Mouse (Mus musculus) small intestine, adult 2 months (tissue): ENCODE data around the gene Fam186a. TPM values are rescaled to one million over a fixed set of nuclear protein-coding genes. Genes with fewer than 3 reads are reported as not detected.
"Not testable (repeated sequence)": the region's sequence is repeated elsewhere in the genome, so short reads cannot be mapped to it uniquely, and the experiment has no call there.

Experiments
- H3K27ac ChIP-seq: fragments of 200-500 bp; 2 replicates; pipeline ENCODE4 v1.5.1; 2012; ENCODE audit warnings: low read depth, low read length, control low read depth, inconsistent platforms; ENCODE audit not compliant: insufficient read depth
- H3K27me3 ChIP-seq: fragments of 200-500 bp; 2 replicates; pipeline ENCODE4 v1.6.1; 2012; ENCODE audit warnings: mild to moderate bottlenecking, moderate library complexity, low read length, inconsistent platforms; ENCODE audit not compliant: control insufficient read depth, insufficient read depth
- H3K36me3 ChIP-seq: fragments of 200-500 bp; 2 replicates; pipeline ENCODE4 v1.6.1; 2012; ENCODE audit warnings: mild to moderate bottlenecking, low read length, control low read depth, inconsistent platforms; ENCODE audit not compliant: control insufficient read depth, insufficient read depth
- H3K4me1 ChIP-seq: fragments of 200-500 bp; 2 replicates; pipeline ENCODE4 v1.6.1; 2012; ENCODE audit warnings: low read length, inconsistent platforms, mixed read lengths; ENCODE audit not compliant: control insufficient read depth, insufficient read depth, insufficient read length
- H3K4me3 ChIP-seq: fragments of 200-500 bp; 2 replicates; pipeline ENCODE4 v1.5.1; 2012; ENCODE audit warnings: low read depth, mild to moderate bottlenecking, control low read depth, inconsistent platforms, low read length, moderate library complexity
- CTCF ChIP-seq: fragments of 200-500 bp; IDR thresholded peaks from 2 replicates; pipeline ENCODE4 v1.5.1; 2012; ENCODE audit warnings: low read depth, mild to moderate bottlenecking, control low read depth, inconsistent platforms, low read length, moderate library complexity, mixed read lengths; ENCODE audit not compliant: insufficient replicate concordance, insufficient read length; ENCODE audit errors: extremely low read depth
- POLR2A ChIP-seq: fragments of 200-500 bp; IDR thresholded peaks from 2 replicates; pipeline ENCODE4 v1.6.1; 2012; ENCODE audit warnings: low read depth, mild to moderate bottlenecking, control low read depth, inconsistent platforms, low read length, moderate library complexity
- WGBS: fragments of 180-500 bp; shearing (Covaris S2); methylation state at CpG from one replicate; pipeline ENCODE4 v1.1.7; 2018; 5-methylcytosine and 5-hydroxymethylcytosine counted together
- polyA plus RNA-seq: library from polyadenylated mRNA; depleted of rRNA; stranded (reverse); fragments of >200 nt; gene quantifications from 2 replicates; pipeline ENCODE4 v1.2.3, GENCODE M21; 2012

Fam186a gene
- polyA plus RNA-seq, 1 experiment, result not detected

- peaks cover 8% of the 10 kb centered on the region; the same call in 1 of the 2 replicates for H3K4me1 ChIP-seq
Measured at GRCm38 (mm10) chr15:99979266-99979665, 12.4 kb upstream of the Fam186a start.

GRCm38 (mm10) chr15:99976121-99976520 lies 9.3 kb upstream of the Fam186a start:
- not testable (repeated sequence) for H3K36me3 ChIP-seq, H3K27me3 ChIP-seq, H3K27ac ChIP-seq, H3K4me3 ChIP-seq, H3K4me1 ChIP-seq
- WGBS, result 77% methylated on average over 2 of the region's 2 CpGs

More at GRCm38 (mm10) chr15:99979266-99979665, 12.4 kb upstream of the Fam186a start:
- no peaks in the 10 kb centered on the region for H3K36me3 ChIP-seq
- TF ChIP-seq CTCF, result no peak
- H3K27ac ChIP-seq, result peak overlapping the region; percentile 56
- WGBS, result 44% methylated on average over 1 of the region's 1 CpGs
- H3K27me3 ChIP-seq, result no peaks in the 10 kb centered on the region
- no peak overlapping the region for H3K4me3 ChIP-seq

DNA sequence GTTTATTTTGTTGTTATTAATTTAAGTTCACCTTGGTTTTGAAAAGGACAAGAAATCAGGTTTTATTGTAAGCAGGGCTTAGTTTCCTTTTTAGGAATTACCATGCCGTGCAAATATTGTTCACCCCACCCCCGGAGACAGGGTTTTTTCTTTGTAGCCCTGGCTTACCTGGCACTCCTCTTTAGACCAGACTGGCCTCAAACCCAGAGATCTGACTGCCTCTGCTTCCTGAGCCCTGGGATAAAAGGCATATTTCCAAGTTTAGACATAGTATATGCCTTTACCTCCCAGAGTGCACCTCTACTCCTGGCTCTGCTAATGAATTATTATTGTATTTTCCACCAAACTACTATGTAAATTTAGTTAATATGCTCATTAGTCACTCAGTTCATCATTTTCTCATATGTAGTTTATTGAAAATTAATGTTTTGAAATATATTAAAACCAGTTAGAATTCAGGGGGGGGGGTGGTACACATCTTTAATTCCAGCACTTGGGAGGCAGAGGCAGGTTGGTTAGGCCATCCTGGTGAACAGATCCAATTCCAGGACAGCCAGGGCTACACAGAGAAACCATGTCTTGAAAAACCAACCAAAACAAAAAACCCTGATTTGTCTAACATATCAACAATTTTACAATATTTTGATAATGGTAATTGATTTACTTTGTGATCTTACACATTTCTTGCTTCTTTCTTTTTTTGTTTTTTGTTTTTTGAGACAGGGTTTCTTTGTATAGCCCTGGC lies 7.8 kb upstream of the Fam186a start:
- H3K36me3 ChIP-seq, result no peaks in the 10 kb centered on the region
- no peaks in the 10 kb centered on the region for H3K27me3 ChIP-seq
- no peak overlapping the region for H3K4me3 ChIP-seq
- H3K4me1 ChIP-seq, result peaks cover 4% of the 10 kb centered on the region; the same call in 1 of the 2 replicates
- 20% methylated on average over 2 of the region's 2 CpGs for WGBS
- H3K27ac ChIP-seq, result no peak overlapping the region
- TF ChIP-seq CTCF, result no peak
- no peak for TF ChIP-seq POLR2A

GRCm38 (mm10) chr15:99972989-99973911 lies 6.4 kb upstream of the Fam186a start:
- 1% methylated on average over 84 of the region's 84 CpGs for WGBS
- H3K4me1 ChIP-seq, result no peaks in the 10 kb centered on the region
- H3K36me3 ChIP-seq, result no peaks in the 10 kb centered on the region
- H3K4me3 ChIP-seq, result peak overlapping the region; percentile 96
- H3K27me3 ChIP-seq, result no peaks in the 10 kb centered on the region
- H3K27ac ChIP-seq, result peak overlapping the region; percentile 85
- TF ChIP-seq POLR2A, result no peak
- TF ChIP-seq CTCF, result no peak

- under 1% methylated on average over 50 of the region's 50 CpGs for WGBS
- TF ChIP-seq CTCF (no peak), POLR2A (peak; percentile 68)
- no peaks in the 10 kb centered on the region for H3K27me3 ChIP-seq
Measured at GRCm38 (mm10) chr15:99972361-99972988, 5.6 kb upstream of the Fam186a start.

DNA sequence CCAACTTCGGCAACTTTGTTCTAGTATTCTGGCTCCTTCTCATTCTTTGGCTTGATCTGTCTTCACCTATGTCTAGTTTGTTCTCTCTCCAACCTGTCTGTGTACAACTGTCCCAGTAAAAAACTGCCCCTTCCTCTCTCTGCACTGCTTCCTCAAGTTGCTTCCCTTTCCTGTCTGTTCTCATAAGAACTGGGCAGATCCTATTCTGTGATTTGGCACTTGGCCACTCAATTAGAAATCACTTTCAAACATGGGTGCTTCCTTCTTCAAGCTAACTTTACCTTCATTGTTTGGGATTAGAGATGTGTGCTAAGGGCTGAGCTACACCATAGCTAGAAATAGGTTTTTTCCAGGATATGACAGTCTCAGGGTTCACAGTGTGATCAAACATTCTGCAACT lies 3.7 kb upstream of the Fam186a start:
- Histone ChIP-seq H3K4me1 (peaks cover 5% of the 10 kb centered on the region; the same call in 1 of the 2 replicates), H3K27ac (no peak overlapping the region), H3K27me3 (no peaks in the 10 kb centered on the region), H3K4me3 (no peak overlapping the region), H3K36me3 (no peaks in the 10 kb centered on the region)
- WGBS, result 77% methylated on average over 1 of the region's 1 CpGs
- TF ChIP-seq POLR2A (no peak), CTCF (no peak)

More at GRCm38 (mm10) chr15:99972361-99972988, 5.6 kb upstream of the Fam186a start:
- Histone ChIP-seq H3K4me3 (peak overlapping the region; percentile 96), H3K36me3 (no peaks in the 10 kb centered on the region), H3K4me1 (no peaks in the 10 kb centered on the region), H3K27ac (peak overlapping the region; percentile 94)

DNA sequence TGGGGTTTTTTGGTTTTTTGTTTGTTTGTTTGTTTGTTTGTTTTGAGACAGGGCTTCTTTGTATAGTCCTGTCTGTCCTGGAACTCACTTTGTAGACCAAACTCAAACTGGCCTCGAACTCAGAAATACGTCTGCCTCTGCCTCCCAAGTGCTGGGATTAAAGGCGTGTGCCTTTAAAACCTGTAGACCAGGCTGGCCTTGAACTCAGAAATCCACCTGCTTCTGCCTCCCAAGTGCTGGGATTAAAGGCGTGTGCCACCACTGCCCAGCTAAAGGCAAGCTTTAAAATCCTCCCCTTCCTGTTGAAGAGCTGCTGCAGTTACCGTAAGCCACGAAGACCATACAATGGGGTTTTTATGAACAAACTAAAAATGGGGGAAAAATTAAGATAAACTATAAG lies 2.9 kb upstream of the Fam186a start, which contains the start of gene Larp4:
Larp4 (plus strand) TSS at position 301 of the 400 bp plus-strand sequence.
- not testable (repeated sequence) for H3K27me3 ChIP-seq, H3K27ac ChIP-seq
- 88% methylated on average over 6 of the region's 6 CpGs for WGBS

More for the DNA sequence above, 2.9 kb upstream of the Fam186a start, which contains the start of gene Larp4:
- not testable (repeated sequence) for H3K36me3 ChIP-seq, H3K4me3 ChIP-seq
- peaks cover 11% of the 10 kb centered on the region for H3K4me1 ChIP-seq
